Mouse (Mus musculus) gastrocnemius, adult 8-10 months (tissue): Measurements from ENCODE around the gene Ggct. TPM values are rescaled to one million over a fixed set of nuclear protein-coding genes. Genes with fewer than 3 reads are reported as not detected.

Experiments
- DNase-seq, 2 experiments: peaks; one replicate each; pipeline ENCODE4 v3.0.0; 2022; ENCODE audit warnings: low spot score in 2 of 2
- total RNA-seq, 4 experiments: library from RNA; stranded (reverse); gene quantifications; 2 replicates each; pipeline ENCODE4 v1.2.4; 2022

Gene Ggct
- total RNA-seq = 10 to 100 TPM in 1 of 4 experiments, 1 to 10 TPM in 3; 8.0 to 10.1 (median 8.7) TPM

DNA sequence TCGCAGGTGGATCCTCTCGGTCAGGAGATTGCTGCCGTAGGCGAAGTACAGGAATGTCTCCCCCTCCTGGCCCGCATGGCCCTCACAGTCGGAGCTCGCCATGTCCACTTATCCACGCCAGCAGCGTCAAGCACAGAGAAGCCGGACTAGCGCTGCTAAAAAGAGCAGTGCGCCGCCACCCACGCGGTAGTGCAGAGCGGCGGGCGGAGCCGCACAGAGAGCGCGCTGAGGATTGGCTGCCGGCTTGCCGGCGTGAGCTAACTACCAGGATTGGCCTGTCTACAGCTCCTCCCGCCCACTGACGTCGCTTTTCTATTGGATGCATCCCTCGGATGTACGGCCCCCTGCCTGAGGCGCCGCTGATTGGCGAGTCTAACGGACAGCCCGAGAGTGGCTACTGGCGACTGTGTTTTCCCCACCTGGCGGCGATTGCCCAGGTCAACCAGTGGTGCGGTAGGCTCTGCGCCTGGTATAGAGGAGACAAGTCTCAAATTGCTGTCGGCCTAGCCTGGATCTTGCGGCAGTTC, at the start of gene Ggct:
Gene Ggct (minus strand): TSS at position 217 of the 527 bp plus-strand sequence.
- peak; percentile 94 to 96 for DNase-seq

DNA sequence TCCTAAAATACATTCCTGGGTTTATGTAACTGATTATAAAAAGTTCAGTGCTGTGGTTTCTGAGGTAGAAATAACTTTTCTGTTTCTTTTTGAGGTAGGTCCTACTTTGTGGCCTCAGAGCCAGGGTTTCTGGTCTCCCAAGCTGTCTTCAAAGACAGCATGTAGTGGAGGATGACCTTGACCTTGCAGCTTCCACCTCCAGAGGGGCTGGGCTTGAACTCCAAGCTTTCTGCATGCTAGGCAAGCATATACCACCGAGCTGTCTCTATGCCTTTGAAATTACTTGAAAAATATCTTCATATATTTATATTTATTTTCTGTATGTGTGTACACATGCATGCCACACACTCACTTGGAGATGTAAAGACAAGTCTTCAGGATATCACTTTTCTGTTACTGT, 47.3 kb upstream of the Ggct start:
- DNase-seq = no peak

- DNase-seq = no peak
Observed at GRCm38 (mm10) chr6:55039446-55039783, 46.7 kb upstream of the Ggct start.

DNA sequence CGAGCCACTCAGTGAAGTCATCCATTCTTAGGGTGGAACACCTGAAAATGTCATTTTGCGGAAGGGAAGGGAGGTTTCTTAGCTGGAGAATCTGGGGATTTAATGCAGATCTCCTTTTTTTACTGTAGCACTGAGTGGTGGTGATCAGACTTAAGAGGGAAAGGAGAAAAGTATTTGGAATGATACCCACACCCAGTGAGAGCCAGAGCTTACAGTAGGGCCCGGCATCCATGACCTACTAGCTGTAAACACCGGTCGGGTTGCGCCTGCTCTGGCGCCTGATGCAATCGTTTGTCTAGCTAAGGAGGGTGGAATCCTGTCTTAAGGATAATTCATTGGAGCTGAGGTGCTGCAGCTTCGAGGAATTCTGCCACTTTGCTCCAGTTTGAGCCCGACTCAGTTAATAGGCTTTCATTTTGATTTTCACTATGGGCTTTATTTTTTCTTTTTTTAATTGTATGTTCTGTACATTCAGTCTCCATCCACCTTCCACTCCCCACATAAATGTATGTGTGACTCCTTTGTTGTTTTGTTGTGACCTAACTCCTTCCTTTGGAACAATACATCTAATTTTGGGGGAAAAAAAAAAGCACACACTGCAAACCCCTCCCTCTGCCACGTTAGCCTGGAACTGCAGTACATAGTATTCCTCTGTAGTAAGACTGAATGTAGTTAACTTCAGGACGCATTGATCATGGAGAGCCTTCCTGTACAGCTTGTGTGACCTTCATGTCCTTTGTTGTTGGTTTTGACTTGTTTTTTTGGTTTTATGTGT, 46.1 kb upstream of the Ggct start:
- no peak for DNase-seq

- DNase-seq = peak; percentile 76 to 84
Observed at GRCm38 (mm10) chr6:55037799-55038670, 45.3 kb upstream of the Ggct start, which contains the start of gene Gars. TSS of gene Gars (plus strand) at chr6:55038007.

DNA sequence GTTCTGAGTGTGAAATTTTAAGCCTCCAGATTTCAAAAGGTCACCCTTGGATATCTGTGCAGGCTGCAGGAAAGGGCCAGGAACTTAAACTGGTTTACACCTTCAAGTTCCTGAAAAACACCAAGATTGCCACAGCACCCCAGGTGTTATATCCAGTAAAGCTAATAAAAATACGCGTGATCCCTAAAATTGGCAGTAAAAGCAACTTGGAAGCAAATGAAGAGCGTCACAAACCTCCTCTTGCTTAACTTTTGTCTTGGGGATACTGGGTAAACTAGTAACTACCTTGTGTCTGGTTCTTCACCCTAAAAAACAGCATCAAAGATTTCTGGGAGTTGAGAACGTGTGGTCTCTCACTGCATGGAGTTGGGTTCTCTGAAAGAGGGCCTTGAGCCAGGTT, 44.0 kb upstream of the Ggct start:
- no peak for DNase-seq

DNA sequence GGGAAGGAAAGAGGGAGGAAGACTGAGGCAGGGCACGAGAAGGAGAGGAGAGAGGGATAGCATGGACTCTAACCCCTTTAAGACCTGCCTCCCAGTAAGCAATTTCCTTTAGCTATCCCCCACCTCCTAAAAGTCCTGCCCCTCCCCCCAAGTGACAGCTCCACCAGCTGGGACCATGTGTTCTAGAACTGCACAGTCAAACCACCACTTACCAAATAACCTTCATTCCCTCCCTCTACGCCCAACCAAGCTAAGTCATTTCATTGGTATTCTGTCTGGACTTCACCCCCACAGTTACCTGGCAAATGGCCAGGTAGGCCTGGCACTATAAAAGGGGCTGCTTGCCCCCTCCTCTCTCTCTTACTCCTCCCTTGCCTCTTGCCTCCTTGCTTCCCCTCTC, 34.9 kb upstream of the Ggct start:
- no peak for DNase-seq

GRCm38 (mm10) chr6:55021806-55022205, 29.1 kb upstream of the Ggct start:
- DNase-seq = no peak

GRCm38 (mm10) chr6:55018417-55018816, 25.7 kb upstream of the Ggct start:
- no peak for DNase-seq

DNA sequence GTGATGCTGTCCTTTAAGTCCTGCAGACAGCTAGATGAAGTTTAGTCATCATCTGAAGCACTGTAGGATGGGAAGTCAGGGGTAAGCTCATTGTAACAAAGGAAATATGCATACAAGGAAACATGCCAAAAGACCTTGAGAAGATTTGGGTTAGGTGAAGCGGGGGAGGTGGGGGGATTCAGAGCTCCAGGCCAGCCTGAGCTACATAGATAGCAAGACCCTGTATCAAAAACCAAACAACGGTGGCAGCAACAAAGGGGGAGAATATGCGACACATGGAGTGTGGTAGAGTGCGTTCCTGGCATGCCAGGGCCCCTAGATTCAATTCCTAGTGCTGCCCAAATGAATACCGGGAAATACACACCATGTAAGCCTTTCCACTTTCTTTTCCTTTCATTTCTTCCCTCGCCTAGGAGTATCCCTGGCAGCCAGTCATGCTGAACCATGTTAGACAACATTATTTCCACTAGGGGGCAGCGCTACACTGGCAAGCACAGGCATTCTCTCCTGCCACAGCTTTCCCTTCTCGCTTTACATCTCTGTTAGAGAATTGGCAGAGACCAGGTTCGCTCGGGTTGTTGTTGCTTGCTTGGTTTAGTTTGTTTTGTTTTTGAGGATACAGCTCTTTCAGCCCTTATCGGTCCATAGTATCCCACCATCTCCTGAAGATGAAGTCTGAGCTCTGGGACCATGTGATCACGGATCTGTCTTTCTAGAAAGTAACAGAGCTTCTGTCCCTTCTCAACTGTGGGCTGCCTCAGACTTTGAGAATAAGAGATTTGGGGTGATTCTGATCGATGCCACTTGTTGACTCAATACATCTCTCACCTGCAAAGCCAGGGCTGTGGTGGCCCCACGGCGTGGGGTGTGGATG, 24.2 kb upstream of the Ggct start:
- DNase-seq = peak; percentile 24 to 27

- no peak for DNase-seq
Observed at GRCm38 (mm10) chr6:55016236-55016635, 23.5 kb upstream of the Ggct start.

DNA sequence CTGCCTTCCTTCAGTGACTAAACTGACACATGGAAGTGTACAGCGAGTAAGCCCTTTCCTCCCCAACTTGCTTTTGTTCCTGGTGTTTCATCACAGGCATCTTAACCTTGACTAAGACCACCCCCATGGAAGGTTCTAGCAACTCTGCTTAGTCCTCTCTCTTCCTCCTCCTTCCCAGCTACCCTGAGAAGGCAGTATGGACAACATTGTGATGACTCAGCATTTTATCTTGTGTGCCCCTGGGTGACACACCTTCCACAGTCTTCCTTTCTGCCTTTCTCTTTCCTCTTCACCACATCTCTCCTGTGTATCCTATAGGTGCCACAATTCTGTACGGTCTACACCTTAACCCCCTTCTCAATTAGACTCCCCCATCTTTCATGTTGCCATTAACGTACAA, 21.4 kb upstream of the Ggct start:
- DNase-seq = no peak

DNA sequence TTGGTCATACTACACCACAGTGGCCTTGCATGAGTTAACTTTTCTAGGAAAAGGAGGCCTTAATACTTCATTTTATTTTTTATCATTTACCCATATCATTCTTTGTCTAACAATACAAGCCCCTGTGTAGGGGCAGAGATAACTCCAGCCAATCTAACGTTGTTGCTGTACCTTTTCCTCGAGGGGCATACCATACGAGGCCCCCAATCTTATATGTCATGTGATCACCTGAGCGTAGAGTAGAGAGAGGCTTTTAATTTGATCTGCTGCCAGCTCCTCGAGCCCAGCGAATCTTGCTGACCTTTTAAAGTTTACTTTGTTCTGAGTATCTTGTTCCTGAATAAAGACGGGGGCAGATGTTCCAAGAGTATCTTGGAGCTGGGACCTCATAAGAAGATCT, 19.8 kb upstream of the Ggct start:
- no peak for DNase-seq

- DNase-seq = no peak
Observed at GRCm38 (mm10) chr6:55010330-55011091, 17.8 kb upstream of the Ggct start.

DNA sequence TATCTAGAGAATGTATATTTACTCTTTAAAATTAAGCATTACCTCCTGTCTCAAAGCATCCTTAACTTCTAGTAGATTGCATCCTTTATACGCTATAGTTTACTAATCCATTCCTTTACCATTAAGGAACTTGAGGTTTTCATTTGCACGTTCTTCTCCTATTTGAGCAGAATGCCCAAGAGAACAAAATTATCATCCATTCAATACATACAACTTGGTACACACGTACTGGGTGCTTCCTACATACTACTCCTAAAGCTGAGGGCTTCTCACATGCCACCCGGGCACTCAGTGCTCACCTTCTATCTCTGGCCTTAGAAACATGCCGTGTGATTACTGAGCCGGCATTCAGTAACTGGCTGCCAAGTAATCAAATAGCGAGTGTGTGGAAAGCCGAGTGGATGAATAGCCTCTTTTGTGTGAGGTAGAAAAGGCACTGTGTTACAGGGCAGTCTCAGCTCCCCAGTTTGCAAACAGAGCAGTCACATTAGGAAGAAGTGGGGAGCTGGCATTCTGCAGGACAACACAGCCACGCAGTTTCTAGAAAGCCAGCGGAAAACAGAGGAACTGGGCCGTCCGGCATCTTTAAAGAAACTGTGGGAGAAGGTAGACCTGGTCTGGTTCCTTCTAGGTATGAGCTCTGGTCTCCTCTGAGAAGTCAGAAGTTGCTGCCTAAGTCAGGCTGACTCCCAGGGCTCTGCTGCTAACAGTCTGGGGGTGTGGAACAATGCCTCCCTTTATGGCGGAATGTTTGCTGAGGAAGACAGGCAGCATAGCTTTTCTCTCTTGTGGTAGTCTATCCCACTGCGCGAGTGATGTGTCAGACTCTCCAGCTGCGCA, 16.9 kb upstream of the Ggct start:
- DNase-seq = no peak

- no peak for DNase-seq
Observed at GRCm38 (mm10) chr6:55008401-55008800, 15.7 kb upstream of the Ggct start.

GRCm38 (mm10) chr6:55003559-55003958, 10.8 kb upstream of the Ggct start:
- DNase-seq = no peak

GRCm38 (mm10) chr6:55002438-55002837, 9.7 kb upstream of the Ggct start:
- no peak for DNase-seq

GRCm38 (mm10) chr6:55001320-55001719, 8.6 kb upstream of the Ggct start:
- DNase-seq = no peak

DNA sequence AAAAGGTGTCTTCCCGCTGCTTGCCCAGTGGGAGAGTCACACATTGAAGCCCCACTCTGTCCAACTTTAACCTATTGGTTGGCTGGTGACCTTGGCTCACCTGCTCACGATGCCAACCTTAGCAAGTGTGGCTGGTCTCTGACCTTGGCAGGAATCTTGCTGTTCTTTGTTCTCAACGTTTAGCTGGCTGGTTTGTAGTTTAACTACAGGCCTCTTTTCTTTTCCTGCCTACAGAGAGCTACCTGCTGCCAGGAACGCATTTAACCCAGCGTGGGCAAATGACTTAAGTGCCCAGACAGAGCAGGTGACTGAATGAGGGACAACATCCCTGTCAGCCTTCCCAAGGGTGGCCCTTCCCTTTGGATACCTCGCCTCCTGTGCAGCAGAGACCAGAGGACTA, 5.0 kb upstream of the Ggct start:
- DNase-seq = no peak
